Mouse (Mus musculus): ENCODE results near the gene Igfbp5.

GRCm38 (mm10) chr1:72862248-72862647, 12.4 kb downstream of the Igfbp5 start:
- TF ChIP-seq MAFK (IDR thresholded peaks at IDR 0.05; ENCODE audit: insufficient read depth, low read depth, low read length) (no peak), ZC3H11A (IDR thresholded peaks at IDR 0.05; ENCODE audit: borderline replicate concordance, low read depth, low read length) (no peak), CHD2 (IDR thresholded peaks at IDR 0.05; ENCODE audit: low read depth, low read length) (no peak)

Measured in ES-E14 (cell line).